Mouse (Mus musculus) C2C12 (cell line): ENCODE results near the gene Isyna1.

Experiments used
- CTCF ChIP-seq: IDR thresholded peaks from one replicate; pipeline ENCODE4 v1.5.1; 2011; ENCODE audit not compliant: control insufficient read depth, insufficient read depth, insufficient read length
- MAX ChIP-seq: IDR thresholded peaks from one replicate; pipeline ENCODE4 v1.6.1; 2011; ENCODE audit warnings: mild to moderate bottlenecking, control low read depth
- MYOG ChIP-seq: IDR thresholded peaks from one replicate; pipeline ENCODE4 v1.6.1; 2011; ENCODE audit not compliant: control insufficient read depth, insufficient read length; ENCODE audit errors: extremely low read depth
- USF1 ChIP-seq: IDR thresholded peaks from one replicate; pipeline ENCODE4 v1.6.1; 2011; ENCODE audit warnings: low read depth, mild to moderate bottlenecking, control low read depth, moderate library complexity

- TF ChIP-seq CTCF (no peak), MYOG (no peak), USF1 (no peak), MAX (no peak)
These were observed 21.1 kb downstream of the Isyna1 start for GRCm38 (mm10) chr8:70615281-70615680.
